Mouse (Mus musculus) liver, embryonic 14.5 days (tissue): Measurements from ENCODE around the gene Crygd. TPM values are rescaled to one million over a fixed set of nuclear protein-coding genes. Genes with fewer than 3 reads are reported as not detected.

Experiments used
- ATAC-seq: fragments of 200-750 bp; cut with Nextera tagmentation; 2 replicates; pipeline ENCODE4 v1.8.0; 2017; ENCODE audit warnings: moderate number of reproducible peaks, mild to moderate bottlenecking, moderate library complexity; ENCODE audit not compliant: insufficient read depth
- DNase-seq, 3 experiments: peaks; one replicate each; pipeline ENCODE4 v3.0.0-alpha.2; 2012 to 2013; ENCODE audit warnings: low read depth in 3 of 3, low spot score in 3 of 3
- H3K27ac ChIP-seq: fragments of 300-500 bp; sonication (generic); 2 replicates; pipeline ENCODE4 v1.5.1; 2014; ENCODE audit warnings: moderate library complexity, mild to moderate bottlenecking, control low read depth, inconsistent platforms
- H3K27me3 ChIP-seq: fragments of 300-500 bp; sonication (generic); 2 replicates; pipeline ENCODE4 v1.6.1; 2014; ENCODE audit warnings: mild to moderate bottlenecking, low read length, moderate library complexity; ENCODE audit not compliant: control insufficient read depth, insufficient read depth
- H3K36me3 ChIP-seq: fragments of 300-500 bp; sonication (generic); replicated peaks from 2 replicates; pipeline ENCODE4 v1.6.1; 2014; ENCODE audit warnings: low read depth; ENCODE audit not compliant: control insufficient read depth, insufficient read depth
- H3K4me1 ChIP-seq, 2 experiments: fragments of 200-500 bp in 1 of 2; fragments of 300-500 bp in 1 of 2; sonication (generic) in 1 of 2; replicated peaks; 2 replicates each; pipeline ENCODE4 v1.6.1; 2012 to 2014; ENCODE audit warnings: antibody characterized with exemption in 1 of 2, inconsistent platforms in 1 of 2, low read length in 1 of 2; ENCODE audit not compliant: control insufficient read depth in 2 of 2, insufficient read depth in 2 of 2
- H3K4me2 ChIP-seq: fragments of 300-500 bp; sonication (generic); 2 replicates; pipeline ENCODE4 v1.6.1; 2014; ENCODE audit warnings: low read depth, mild to moderate bottlenecking, control low read depth, moderate library complexity
- H3K4me3 ChIP-seq, 2 experiments: fragments of 200-500 bp in 1 of 2; fragments of 300-500 bp in 1 of 2; sonication (generic) in 1 of 2; 2 replicates each; pipeline ENCODE4 v1.5.1; 2012 to 2014; ENCODE audit warnings: low read depth in 2 of 2, low read length in 2 of 2, mild to moderate bottlenecking in 2 of 2, control low read depth in 1 of 2, inconsistent platforms in 1 of 2, moderate library complexity in 1 of 2; ENCODE audit not compliant: insufficient read depth in 1 of 2
- H3K9ac ChIP-seq: fragments of 300-500 bp; sonication (generic); replicated peaks from 2 replicates; pipeline ENCODE4 v1.6.1; 2014; ENCODE audit warnings: mild to moderate bottlenecking, control low read depth, moderate library complexity
- H3K9me3 ChIP-seq: fragments of 300-500 bp; sonication (generic); 2 replicates; pipeline ENCODE4 v1.6.1; 2016; ENCODE audit warnings: low read length, mixed read lengths; ENCODE audit not compliant: control insufficient read depth
- CTCF ChIP-seq: IDR thresholded peaks from 2 replicates; pipeline ENCODE4 v1.5.1; 2016; ENCODE audit warnings: antibody characterized with exemption, low read depth, control low read depth
- EP300 ChIP-seq: IDR thresholded peaks from 2 replicates; pipeline ENCODE4 v1.6.1; 2016; ENCODE audit warnings: antibody characterized with exemption, low read depth
- WGBS: fragments of 180-500 bp; shearing (Covaris S2); extraction: QIAGEN DNeasy Blood & Tissue Kit; methylation state at CpG from one replicate; pipeline ENCODE4 v1.1.7; 2014; ENCODE audit not compliant: insufficient replicate concordance; 5-methylcytosine and 5-hydroxymethylcytosine counted together
- polyA plus RNA-seq, 2 experiments: library from polyadenylated mRNA; depleted of rRNA in 1 of 2; stranded (reverse) in 1 of 2; unstranded in 1 of 2; fragments of >200 nt; fragmentation: Nextera tagmentation in 1 of 2; extraction: Ambion mirVana in 1 of 2; gene quantifications; 2 replicates each; pipeline versions ENCODE4 v1.2.1 to v1.2.3; 2012 to 2014

The Crygd gene
- polyA plus RNA-seq, 2 experiments = not detected

- Histone ChIP-seq H3K9ac (no peak overlapping the region), H3K27me3 (no peaks in the 10 kb centered on the region), H3K36me3 (no peaks in the 10 kb centered on the region), H3K4me2 (no peak overlapping the region), H3K9me3 (no peaks in the 10 kb centered on the region), H3K4me1 (peaks cover 0 to 1% of the 10 kb centered on the region in 2 experiments; a peak in 2 of 4 replicates), H3K27ac (no peak overlapping the region), H3K4me3 (no peak overlapping the region)
- ATAC-seq (no peak), DNase-seq (no peak)
- TF ChIP-seq EP300 = no peak
- TF ChIP-seq CTCF = no peak
- 62% methylated on average over 10 of the region's 10 CpGs for WGBS
These were observed 44.5 kb upstream of the Crygd start for GRCm38 (mm10) chr1:65107654-65108279.

GRCm38 (mm10) chr1:65103273-65103672 is 40.0 kb upstream of the Crygd start, which contains the start of gene Cryga:
TSS of gene Cryga (minus strand) at chr1:65103373.
- H3K4me2 ChIP-seq = no peak within 1 kb of the TSS
- no peak for ATAC-seq

GRCm38 (mm10) chr1:65096953-65097352 is 33.7 kb upstream of the Crygd start:
- ATAC-seq = no peak
- H3K9ac ChIP-seq = no peak overlapping the region
- TF ChIP-seq CTCF (no peak), EP300 (no peak)
- no peaks in the 10 kb centered on the region for H3K4me1 ChIP-seq
- H3K4me3 ChIP-seq = no peak overlapping the region
- no peaks in the 10 kb centered on the region for H3K36me3 ChIP-seq
- no peaks in the 10 kb centered on the region for H3K9me3 ChIP-seq
- H3K4me2 ChIP-seq = no peak overlapping the region
- no peak overlapping the region for H3K27ac ChIP-seq
- DNase-seq = no peak
- 67% methylated on average over 3 of the region's 3 CpGs for WGBS
- H3K27me3 ChIP-seq = no peaks in the 10 kb centered on the region

More at GRCm38 (mm10) chr1:65103273-65103672, 40.0 kb upstream of the Crygd start, which contains the start of gene Cryga:
- H3K36me3 ChIP-seq = no peaks in the 10 kb centered on the region
- WGBS = 75% methylated on average over 11 of the region's 11 CpGs
- H3K27me3 ChIP-seq = no peaks in the 10 kb centered on the region
- no peak within 1 kb of the TSS for H3K27ac ChIP-seq
- no peak within 1 kb of the TSS for H3K4me3 ChIP-seq
- TF ChIP-seq EP300 = no peak
- DNase-seq = no peak
- H3K9me3 ChIP-seq = no peaks in the 10 kb centered on the region
- H3K4me1 ChIP-seq = no peaks in the 10 kb centered on the region
- H3K9ac ChIP-seq = no peak within 1 kb of the TSS

- no peaks in the 10 kb centered on the region for H3K27me3 ChIP-seq
- H3K27ac ChIP-seq = no peak overlapping the region
These were observed 28.3 kb upstream of the Crygd start for GRCm38 (mm10) chr1:65091566-65091965.

GRCm38 (mm10) chr1:65090370-65090769 is 27.1 kb upstream of the Crygd start:
- no peaks in the 10 kb centered on the region for H3K36me3 ChIP-seq
- H3K27me3 ChIP-seq = no peaks in the 10 kb centered on the region

More at GRCm38 (mm10) chr1:65091566-65091965, 28.3 kb upstream of the Crygd start:
- H3K9me3 ChIP-seq = no peaks in the 10 kb centered on the region
- no peak overlapping the region for H3K9ac ChIP-seq
- DNase-seq (no peak), ATAC-seq (no peak)
- TF ChIP-seq CTCF = no peak
- TF ChIP-seq EP300 = no peak
- 76% methylated on average over 3 of the region's 3 CpGs for WGBS
- H3K4me2 ChIP-seq = no peak overlapping the region
- H3K4me3 ChIP-seq = no peak overlapping the region
- no peaks in the 10 kb centered on the region for H3K4me1 ChIP-seq
- H3K36me3 ChIP-seq = no peaks in the 10 kb centered on the region

More at GRCm38 (mm10) chr1:65090370-65090769, 27.1 kb upstream of the Crygd start:
- no peaks in the 10 kb centered on the region for H3K9me3 ChIP-seq
- no peak overlapping the region for H3K4me2 ChIP-seq
- H3K9ac ChIP-seq = no peak overlapping the region
- H3K27ac ChIP-seq = no peak overlapping the region
- DNase-seq (peak in 2 of 3 experiments; percentile 24 to 41), ATAC-seq (peak; percentile 33; the same call in 1 of the 2 replicates)
- TF ChIP-seq EP300 = no peak
- no peak for TF ChIP-seq CTCF
- H3K4me3 ChIP-seq = no peak overlapping the region
- no peaks in the 10 kb centered on the region for H3K4me1 ChIP-seq
- WGBS = 13% methylated on average over 2 of the region's 2 CpGs
